Mouse (Mus musculus): ENCODE data around the gene Litaf.

DNA sequence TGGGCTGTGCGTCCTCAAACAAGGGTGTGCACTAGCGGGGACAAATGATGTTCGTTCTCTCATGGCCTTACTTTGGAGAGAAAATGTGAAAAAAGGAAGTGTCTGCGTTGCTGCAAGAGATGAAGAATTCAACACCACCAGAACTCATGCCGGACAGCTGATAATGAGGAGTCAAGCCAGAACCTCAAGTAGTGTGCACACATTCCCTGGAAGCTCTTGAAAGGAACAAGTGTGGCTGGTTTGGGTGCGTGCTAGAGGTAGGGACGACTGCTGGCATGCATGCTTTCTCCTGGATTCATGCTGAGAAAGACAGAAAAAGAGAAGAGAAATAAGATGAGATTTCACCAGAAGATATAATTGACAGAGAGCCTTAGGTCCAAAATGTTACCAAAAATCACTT is 18.8 kb downstream of the Litaf start:
- TF ChIP-seq CEBPB (IDR thresholded peaks at IDR 0.05; ENCODE audit: insufficient read depth, poor library complexity, severe bottlenecking) (no peak), POLR2A (IDR thresholded peaks at IDR 0.05; ENCODE audit: insufficient read length, low read depth) (no peak), E2F4 (IDR thresholded peaks at IDR 0.05; ENCODE audit: insufficient read depth) (no peak)
